Mouse (Mus musculus): Measurements from ENCODE around the gene Pon2. TPM values are rescaled to one million over a fixed set of nuclear protein-coding genes. Genes with fewer than 3 reads are reported as not detected.
A peak's percentile ranks its signal among the peaks of the same experiment; 100 is the strongest.

Gene Pon2
- total RNA-seq, 2 experiments from 2014 or later: 17.8 to 19.8 TPM

DNA sequence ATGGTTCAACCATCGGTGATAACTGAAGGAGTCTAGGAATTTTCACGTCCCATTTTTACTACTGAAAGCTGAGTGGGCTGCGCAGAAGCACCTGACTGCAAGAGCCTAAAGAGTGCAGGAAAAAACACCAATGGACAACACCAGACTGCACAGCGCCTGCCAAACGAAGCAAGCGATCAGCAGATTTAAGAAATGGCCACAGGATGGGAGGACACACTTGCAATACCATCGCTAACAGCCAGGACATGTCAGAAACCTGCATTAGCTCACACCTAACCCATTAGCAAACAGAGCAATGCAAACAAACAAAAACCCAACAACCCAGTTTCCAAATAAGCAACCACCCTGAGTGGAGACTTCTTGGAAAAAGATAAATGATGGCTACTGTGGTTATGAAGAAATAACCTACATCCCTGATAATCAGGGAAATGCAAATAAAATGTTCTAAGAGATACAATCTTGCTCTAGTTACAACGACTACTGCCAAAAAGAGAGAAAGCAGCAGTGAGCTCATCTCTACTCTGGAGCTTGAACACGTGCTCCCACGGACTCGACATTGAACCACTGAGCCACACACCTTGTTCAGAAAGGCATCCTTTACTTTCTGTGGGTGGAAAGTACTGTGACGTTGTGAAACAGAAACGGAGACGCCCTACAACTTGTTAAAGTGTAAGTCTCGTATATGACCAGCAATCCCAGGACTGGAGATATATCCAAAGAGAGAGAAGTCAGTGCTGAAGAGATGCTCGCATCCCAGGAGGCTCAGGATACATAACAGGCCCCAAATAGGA lies 3.4 kb downstream of the Pon2 start:
- intact Hi-C loops (cut with DNase I): loop anchor here (5.0 to 10.0 kb wide), 6 partner anchors 33 to 1288 kb away; partner anchors contain the start of genes Asb4, Casd1, Pdk4 and Peg10
- no peak for DNase-seq

DNA sequence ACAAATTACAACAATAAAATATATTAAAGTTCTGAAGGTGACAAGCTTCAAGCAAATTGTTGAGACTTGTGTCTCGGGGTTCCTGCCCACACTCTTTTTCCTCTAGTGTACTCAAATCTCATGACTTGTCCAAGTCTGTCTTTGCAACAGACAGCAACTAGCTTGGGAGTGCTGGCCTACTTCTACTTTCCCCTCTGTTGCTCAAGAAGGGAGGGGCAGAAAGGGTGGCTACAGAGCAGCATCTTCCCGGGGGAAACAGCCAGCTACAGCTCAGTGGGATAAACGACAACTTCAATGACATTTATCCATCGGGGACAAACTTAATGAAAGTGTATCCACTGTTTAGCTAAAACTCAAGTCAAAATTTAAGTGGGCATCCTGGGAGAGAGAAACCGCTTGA lies 5.4 kb downstream of the Pon2 start:
- DNase-seq: no peak
- intact Hi-C loops (cut with DNase I): loop anchor here (10.0 kb wide), 3 partner anchors 202 to 688 kb away; partner anchors contain the start of genes Casd1, Pdk4, Peg10 and Sgce

DNA sequence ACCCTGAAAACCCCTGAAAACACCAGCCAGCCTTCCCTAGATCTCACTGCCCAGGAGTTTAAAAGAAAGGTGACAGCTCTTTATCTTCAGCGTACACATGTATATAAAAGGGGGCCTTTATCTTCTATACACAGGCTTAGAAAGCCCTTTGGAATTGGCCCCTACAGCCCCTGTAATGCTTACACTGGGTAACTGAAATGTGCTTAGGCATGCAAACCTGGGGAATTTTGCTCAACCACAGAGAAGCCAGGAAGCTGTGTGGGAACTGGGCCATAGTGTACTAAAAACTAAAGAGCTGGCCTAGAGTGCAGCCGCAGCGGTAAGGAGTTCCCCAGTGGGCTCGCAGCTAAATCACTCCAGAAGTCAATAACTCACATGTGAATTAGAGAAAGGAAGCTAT lies 6.8 kb downstream of the Pon2 start:
- DNase-seq: peak in 1 of 2 experiments; percentile 13
- intact Hi-C loops (cut with DNase I): loop anchor here (10.0 kb wide), 3 partner anchors 203 to 687 kb away; partner anchors contain the start of genes Casd1, Pdk4, Peg10 and Sgce

DNA sequence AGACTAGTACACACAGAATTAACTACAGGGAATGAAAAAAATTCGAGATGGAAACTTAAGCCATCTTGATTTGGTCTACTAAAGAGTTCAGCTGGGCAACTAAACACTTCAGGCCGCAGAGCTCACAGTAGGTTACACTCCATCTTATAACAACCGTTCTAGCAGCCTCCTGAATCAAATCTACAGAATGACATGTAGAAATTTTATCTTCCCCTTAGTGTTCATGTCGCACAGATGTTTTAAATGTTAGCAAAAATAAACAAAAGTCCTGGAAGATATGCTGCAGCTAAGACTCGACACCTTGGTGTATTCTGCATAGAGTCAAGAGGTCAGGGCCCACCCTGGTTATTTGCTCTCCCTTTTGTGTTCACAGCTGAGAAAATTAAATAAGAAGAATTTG lies 10.3 kb downstream of the Pon2 start:
- DNase-seq: no peak
- intact Hi-C loops (cut with DNase I): no loop called here

DNA sequence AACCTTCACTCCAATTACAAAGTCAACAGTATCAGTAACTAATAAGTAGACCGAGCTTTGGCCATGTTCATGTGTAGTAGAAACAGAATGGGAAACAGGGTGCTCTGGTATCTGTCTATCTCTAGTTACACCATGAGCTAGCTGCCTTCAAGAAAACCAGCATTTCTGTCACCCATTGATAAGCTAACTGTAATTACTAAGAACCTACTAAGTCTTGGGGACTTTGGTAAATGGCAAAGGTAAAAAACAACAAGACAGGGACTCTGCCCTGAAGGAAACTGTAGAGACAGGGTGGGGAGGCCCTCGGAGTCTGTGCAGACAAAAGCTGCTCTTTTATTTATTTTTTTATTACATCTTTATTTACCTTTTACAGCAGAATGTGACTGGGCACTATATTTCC lies 10.9 kb downstream of the Pon2 start:
- DNase-seq: no peak
- intact Hi-C loops (cut with DNase I): no loop called here

DNA sequence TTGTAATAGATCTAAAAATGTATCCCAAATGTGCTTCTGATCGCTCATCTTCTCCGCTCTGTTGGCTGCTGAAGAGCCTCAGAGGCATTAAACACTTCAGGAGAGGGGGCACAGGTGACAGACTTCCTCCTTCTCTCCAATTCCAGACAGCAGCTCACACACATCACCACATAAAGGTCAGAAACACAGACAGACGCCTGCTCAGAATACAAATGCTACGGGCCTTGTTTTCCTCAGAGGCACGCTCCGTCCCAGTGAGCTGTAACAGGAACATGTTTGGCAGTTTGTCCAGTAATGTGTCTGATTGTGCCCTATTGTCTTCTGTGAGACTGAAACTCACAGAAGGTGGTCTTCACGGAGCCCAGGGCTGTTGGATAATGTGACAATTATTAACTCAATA lies 15.8 kb downstream of the Pon2 start:
- intact Hi-C loops (cut with DNase I): no loop called here

DNA sequence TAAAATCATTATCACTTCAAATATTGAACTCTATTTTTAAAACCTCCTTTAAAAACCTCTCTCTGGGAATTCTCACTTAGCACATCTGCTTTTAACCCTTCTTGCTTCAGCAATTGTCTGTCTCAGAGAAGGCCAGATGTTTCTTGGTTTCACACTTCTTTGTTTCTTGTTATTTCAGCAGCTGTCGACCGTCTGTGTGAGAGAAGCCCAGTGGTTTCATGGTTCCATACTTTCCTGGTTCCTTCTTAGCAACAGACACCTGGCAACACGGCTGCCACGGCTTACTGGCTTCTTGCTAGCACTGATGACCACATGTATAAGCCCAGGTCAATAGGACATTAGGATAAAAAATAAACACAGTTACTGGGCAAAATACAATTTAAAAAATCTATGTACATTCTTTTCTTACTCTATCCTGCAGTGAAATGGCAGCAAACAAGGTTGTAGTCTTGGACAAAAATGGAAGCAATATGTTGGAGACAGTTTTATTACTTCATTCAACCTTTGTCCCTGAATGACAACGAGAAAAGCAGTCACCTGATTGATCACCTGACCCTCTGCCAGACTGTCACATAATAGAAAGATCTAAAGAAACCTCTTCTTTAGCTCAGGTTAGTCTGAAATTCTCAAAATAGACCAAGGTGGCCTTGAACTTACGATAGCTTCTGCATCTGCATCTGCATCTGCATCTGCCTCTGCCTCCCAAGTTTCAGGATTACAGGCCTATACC lies 17.5 kb downstream of the Pon2 start:
- DNase-seq: no peak
- intact Hi-C loops (cut with DNase I): no loop called here

More for the DNA sequence above, 15.8 kb downstream of the Pon2 start:
- DNase-seq: no peak

DNA sequence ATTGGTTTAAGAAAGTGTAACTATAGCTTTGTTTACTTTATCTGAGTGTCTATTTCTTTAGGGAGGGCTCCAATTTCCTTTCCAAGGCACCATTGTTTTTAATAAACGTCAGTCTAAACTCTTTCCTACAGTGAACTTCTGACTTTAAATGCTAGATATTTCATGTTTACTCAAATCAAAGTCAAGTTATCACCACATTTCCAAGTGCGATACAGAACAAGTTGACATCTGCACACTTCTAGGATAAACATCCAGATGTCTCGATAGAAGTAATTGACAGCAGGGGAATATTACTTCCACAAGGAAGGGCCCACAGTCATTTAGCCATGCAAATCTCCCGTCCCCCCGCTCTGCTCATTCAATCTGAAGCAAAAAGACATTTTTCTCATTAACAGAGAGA lies 20.3 kb downstream of the Pon2 start:
- intact Hi-C loops (cut with DNase I): no loop called here
- no peak for DNase-seq

DNA sequence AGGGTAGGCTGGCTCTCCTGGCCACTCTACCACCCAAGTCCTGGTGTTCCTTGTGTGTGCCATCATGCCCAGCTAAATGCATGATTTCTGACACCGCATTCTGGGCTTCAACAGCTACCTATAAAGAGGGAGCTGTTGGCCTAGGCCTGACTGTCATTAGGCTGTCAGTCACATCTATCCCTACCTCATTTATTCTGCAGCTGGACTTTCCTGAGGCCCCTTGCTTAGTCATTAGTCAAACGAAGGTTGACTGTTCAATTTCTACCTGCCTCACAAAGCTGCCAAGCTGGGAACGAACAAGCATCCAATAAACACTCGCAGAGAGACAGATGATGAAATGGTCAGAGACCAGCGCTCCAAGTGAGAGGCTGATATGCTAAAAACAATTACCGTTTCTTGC lies 28.6 kb downstream of the Pon2 start:
- intact Hi-C loops (cut with DNase I): no loop called here
- no peak for DNase-seq

DNA sequence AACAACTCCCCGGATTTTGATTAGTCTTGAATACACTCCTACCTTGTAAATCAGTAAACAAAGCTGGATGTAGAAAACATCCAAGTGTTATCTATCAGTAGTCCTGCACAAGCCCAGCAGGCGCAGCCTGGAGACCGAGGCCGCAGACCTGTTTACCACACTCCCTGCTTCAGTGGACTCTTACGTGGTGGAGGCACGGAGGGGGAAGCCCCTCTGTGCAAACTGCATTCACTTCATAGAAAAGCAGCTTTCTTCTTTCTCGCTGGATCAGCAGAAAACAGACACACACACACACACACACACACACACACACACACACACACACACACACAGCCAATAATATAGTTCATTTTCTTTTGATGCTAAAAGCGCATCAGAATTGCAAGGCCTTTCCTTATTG lies 33.5 kb downstream of the Pon2 start:
- intact Hi-C loops (cut with DNase I): loop anchor here (5.0 kb wide), 1 partner anchor 33 kb away; the partner anchor contains the start of gene Pon2

DNA sequence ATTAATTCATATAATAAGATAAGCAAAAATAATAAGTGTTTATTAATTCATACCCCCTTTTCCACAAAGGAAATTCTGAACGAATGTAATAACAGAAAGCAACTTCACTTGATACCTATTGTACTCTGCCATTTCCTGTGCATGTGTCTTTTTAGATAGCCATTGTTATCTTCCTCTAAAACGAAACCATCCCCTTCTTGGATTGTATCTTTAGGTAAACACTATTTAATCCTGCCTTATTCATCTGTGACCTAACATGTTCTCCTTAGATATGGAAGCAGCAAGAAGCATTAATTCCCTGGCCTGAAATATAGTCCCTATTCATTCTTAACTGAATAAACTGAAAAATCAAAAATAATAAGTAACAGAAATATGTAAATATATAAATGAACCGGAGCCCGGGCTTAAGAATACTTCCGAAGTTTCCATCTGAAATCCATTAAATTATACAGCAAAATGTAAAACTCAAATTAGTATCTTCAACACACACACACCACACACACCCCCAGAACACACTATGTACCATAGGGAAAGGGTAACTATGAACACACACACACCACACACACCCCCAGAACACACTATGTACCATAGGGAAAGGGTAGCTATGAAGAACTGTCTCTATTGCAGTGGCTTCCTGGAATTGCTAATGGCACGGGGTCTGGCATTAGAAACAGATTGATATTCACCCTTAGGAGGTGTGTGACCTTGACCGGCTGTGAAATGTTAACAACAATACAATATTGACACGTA lies 34.8 kb downstream of the Pon2 start:
- intact Hi-C loops (cut with DNase I): loop anchor here (5.0 kb wide), 1 partner anchor 34 kb away; the partner anchor contains the start of gene Pon2
- no peak for DNase-seq

More for the DNA sequence above, 33.5 kb downstream of the Pon2 start:
- no peak for DNase-seq

DNA sequence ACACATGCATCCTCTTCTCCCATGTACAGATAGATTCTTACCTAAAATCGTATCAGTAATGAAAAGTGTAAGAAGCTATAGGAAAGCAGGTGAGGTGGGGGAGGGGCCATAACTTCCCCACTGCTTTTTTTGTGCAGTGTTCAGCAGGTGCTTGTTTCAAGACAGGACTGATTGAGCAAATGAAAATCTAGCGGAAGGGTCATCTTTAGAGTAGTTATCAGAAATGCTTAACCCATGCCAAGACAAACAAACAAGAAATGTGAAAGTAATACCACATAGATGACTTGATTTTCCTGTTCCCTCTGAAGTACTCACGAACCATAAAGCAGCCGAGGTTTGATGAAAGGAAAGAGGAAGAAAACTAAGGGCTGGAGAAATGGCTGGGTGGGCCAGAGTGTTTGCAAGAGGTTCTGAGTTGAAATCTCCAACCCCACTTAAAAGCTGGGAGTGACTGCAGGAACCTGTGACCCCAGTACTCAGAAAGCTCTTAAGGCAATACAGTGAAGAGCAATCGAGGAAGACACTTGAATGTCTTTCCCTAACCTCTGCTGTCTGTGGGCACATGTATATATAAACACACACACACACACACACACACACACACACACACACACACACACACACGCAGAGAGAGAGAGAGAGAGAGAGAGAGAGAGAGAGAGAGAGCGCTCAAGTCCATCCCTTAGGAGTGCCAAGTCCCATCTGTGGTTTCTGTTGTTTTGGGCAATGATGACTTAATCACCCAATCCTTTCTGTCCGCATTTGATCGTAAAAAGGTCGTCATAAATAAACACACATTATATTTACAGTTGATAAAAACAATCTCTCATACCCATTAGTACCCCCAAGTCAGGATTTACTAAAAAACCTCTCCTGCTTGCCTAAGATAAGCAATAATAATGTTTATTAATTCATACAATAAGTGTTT lies 35.7 kb downstream of the Pon2 start:
- intact Hi-C loops (cut with DNase I): loop anchor here (5.0 kb wide), 1 partner anchor 35 kb away; the partner anchor contains the start of gene Pon2
- no peak for DNase-seq

DNA sequence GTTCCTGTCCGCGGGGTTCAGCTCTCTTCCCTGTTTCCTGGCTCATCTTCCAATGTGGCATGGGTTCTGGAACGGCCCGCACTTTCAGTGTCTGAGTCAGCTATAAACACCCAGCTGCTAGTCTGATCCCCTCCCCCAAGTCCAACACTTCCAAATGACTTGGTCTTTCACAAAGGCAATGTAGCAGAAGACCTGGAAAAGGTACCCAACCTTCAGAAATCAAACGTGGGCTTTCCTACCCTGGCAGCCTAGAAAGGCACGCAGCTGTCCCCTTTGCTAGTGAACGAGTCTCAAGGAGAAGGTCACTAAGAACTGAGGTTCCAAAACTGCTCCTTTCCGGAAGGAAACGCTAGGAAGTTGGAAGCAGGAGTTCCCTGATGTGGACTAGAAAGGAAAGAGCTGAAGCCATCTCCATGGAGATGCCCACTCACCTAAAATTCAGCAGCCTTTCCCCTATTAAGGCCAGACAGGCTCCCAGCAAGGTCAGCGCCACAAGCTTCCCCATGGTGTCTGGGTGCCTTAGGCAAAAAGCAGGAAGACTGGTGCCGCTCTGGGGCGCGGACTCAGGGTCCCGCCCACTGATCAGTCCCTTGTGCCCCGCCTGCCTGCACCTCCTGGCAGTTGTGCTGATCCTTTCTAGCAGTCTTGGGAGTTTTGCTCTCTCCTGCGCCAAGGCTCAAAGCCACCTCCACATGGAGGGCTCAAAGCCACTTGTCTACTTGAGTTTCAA lies 42.4 kb downstream of the Pon2 start, which contains the start of gene Pon3:
Pon3 (minus strand) TSS at position 565 of the 730 bp plus-strand sequence.
- intact Hi-C loops (cut with DNase I): loop anchor here (5.0 to 10.0 kb wide), 2 partner anchors 126 to 239 kb away; partner anchors contain the start of genes Asb4 and Pdk4

DNA sequence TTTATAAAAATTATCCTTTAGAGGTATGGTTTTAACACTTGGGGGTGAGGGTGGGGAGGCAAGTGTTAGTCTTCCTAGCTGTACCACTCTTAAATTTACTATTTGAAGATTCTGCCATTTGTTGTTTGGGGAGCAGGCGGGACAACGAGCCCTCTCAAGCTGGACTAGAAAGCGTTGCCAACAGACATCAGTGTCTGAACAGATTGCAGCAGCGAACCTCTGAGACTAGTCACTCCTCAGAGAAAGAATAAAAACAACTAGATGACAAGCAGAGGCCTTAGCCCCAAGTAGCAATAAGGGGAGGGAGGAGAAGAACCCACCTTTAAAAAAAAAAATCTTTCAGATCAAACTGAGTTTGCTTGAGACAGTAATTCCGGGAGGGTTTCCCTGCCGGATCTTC lies 43.0 kb downstream of the Pon2 start:
- DNase-seq: peak; percentile 9 to 14
- intact Hi-C loops (cut with DNase I): loop anchor here (5.0 to 10.0 kb wide), 2 partner anchors 127 to 240 kb away; partner anchors contain the start of genes Asb4 and Pdk4

More for the DNA sequence above, 42.4 kb downstream of the Pon2 start, which contains the start of gene Pon3:
- DNase-seq: peak; percentile 64 to 67

DNA sequence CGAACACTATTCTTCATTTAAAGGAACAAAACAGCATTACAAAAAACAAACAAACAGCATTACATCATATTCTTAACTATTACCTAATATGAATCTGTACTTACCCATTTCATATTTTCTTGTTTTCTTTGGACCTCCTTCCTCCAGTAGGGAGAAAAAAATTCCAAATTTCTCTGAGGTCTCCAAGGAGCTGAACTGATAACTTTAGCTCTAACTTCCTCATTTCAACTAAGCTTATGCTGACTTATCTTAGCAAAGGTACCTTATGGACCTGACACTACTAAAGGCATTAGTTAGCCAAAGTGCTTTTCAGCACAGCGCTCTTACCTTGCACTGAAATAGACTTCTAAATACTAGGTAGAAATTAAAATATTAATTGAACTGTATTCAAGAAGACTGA lies 43.4 kb downstream of the Pon2 start:
- DNase-seq: no peak
- intact Hi-C loops (cut with DNase I): loop anchor here (5.0 to 10.0 kb wide), 2 partner anchors 127 to 240 kb away; partner anchors contain the start of genes Asb4 and Pdk4

DNA sequence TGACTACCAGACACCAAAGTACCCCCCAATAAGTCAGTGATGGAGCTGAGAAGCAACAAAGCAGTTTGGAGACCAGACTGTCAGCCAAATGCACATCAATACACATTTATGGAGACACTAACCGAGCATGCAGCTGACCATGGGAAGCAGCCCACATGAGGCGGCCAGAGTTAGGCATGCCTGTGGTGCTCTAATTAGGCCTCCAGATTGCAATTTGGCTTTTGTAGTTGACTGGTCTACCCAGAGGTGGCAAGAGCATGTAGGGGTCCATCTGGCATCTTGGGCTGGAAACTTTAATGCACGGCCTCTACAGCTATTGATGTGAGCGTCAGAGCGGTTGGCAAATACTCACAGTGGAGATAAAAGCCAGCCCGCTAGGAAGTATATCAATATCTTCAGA lies 52.3 kb downstream of the Pon2 start:
- no peak for DNase-seq
- intact Hi-C loops (cut with DNase I): no loop called here

DNA sequence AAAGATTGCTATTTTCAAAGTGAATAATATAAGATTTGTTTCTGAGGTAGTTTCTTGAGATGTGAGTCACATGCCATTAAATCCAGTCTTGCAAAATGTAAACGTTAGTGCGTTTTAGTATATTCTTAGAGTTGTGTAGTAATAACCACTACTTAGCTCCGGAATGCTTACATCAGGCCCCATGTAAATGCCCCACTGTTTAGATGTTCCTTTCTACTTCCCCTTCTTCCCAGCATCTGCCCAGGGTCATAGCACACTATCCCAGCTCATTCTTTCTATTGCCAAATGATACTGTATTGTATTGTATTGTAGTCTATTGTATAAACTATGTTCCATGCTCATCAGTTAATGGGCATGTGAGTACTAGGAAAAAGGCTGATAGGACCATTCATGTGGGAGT lies 59.5 kb downstream of the Pon2 start:
- DNase-seq: no peak
- intact Hi-C loops (cut with DNase I): no loop called here

DNA sequence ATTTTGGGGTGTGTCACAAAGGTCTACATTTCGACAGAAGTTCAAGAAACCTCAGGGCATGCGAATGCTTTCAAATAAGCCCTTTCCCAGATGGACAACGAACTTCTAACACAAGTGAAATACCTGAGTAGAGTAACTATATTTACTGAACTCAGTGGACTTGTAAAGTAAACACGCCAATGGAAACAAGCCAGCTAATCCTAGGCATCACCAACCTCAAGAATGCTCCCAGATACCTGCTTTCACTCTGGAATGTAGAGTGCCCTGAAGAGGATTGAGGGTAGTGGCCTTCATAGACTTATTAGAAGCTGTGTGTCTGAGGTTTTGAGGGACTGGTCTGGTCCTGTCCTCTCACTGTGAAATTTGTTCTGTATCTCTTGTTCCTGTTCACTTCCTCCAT lies 60.7 kb downstream of the Pon2 start:
- intact Hi-C loops (cut with DNase I): no loop called here

More for the DNA sequence above, 60.7 kb downstream of the Pon2 start:
- DNase-seq: no peak
